Comparison of ENCODE assay signal across 8 mouse cellular contexts in genomic region chr17:29077786-29078509, GRCm38 (mm10). TPM values are rescaled to one million over a fixed set of nuclear protein-coding genes. Genes with fewer than 3 reads are reported as not detected.
DNase-seq lines count a peak whose midpoint lies in the region; ATAC-seq and TF ChIP-seq lines count a peak whose summit lies in the region.

No protein-coding gene starts in this region.

- 19% methylated on average over 14 of the region's 14 CpGs for WGBS in forebrain, embryonic 13.5 days
- WGBS in intestine, postnatal 0 days = 28% methylated on average over 14 of the region's 14 CpGs
- WGBS in liver, embryonic 15.5 days (ENCODE audit: insufficient replicate concordance) = 9% methylated on average over 14 of the region's 14 CpGs

- peaks cover 23% of the 10 kb centered on the region for H3K27me3 ChIP-seq in forebrain, embryonic 13.5 days
- no peaks in the 10 kb centered on the region for H3K27me3 ChIP-seq in intestine, postnatal 0 days (replicated peaks; ENCODE audit: control insufficient read depth, insufficient read depth, low read length)
- peaks cover 63% of the 10 kb centered on the region for H3K27me3 ChIP-seq in liver, embryonic 15.5 days

- peak overlapping the region; percentile 12 for H3K4me3 ChIP-seq in forebrain, embryonic 13.5 days
- peak overlapping the region; percentile 14; the same call in 1 of the 2 replicates for H3K4me3 ChIP-seq in intestine, postnatal 0 days (ENCODE audit: low read depth, low read length)
- peak overlapping the region; percentile 33 for H3K4me3 ChIP-seq in liver, embryonic 15.5 days (replicated peaks)

- no peak for TF ChIP-seq CTCF in intestine, postnatal 0 days (IDR thresholded peaks at IDR 0.05; ENCODE audit: low read depth)

- H3K4me1 ChIP-seq in forebrain, embryonic 13.5 days = peaks cover 39% of the 10 kb centered on the region
- H3K4me1 ChIP-seq in intestine, postnatal 0 days (replicated peaks; ENCODE audit: control insufficient read depth, insufficient read depth, low read length) = 0 out of 2 replicates have a peak, but pooled peaks cover 4% of the 10 kb centered on the region
- H3K4me1 ChIP-seq in liver, embryonic 15.5 days (replicated peaks) = peaks cover 30% of the 10 kb centered on the region

- H3K4me2 ChIP-seq in forebrain, embryonic 13.5 days = peak overlapping the region; percentile 53
- H3K4me2 ChIP-seq in intestine, postnatal 0 days (replicated peaks; ENCODE audit: low read depth) = peak overlapping the region; percentile 57
- peak overlapping the region; percentile 59 for H3K4me2 ChIP-seq in liver, embryonic 15.5 days

- DNase-seq in frontal cortex, postnatal 10 days (ENCODE audit: low spot score in 2 of 2) = peak; percentile 57 to 61
- no peak for DNase-seq in frontal cortex, postnatal 25 days (ENCODE audit: low spot score in 2 of 2)
- peak; percentile 80 for DNase-seq in ES-CJ7 (ENCODE audit: low read depth, low spot score)
- DNase-seq in retina, postnatal 7 days (ENCODE audit: low read depth, low spot score) = peak; percentile 23
- no peak for DNase-seq in urinary bladder, adult 18-20 months (ENCODE audit: low spot score in 2 of 2)

- no peaks in the 10 kb centered on the region for H3K36me3 ChIP-seq in forebrain, embryonic 13.5 days (ENCODE audit: poor library complexity, severe bottlenecking)
- H3K36me3 ChIP-seq in intestine, postnatal 0 days (ENCODE audit: control insufficient read depth, insufficient read depth) = no peaks in the 10 kb centered on the region
- no peaks in the 10 kb centered on the region for H3K36me3 ChIP-seq in liver, embryonic 15.5 days (replicated peaks)

- 0 out of 2 replicates have a peak overlapping the region, but pooled peaks have one; percentile 34 for H3K9ac ChIP-seq in forebrain, embryonic 13.5 days
- no peak overlapping the region for H3K9ac ChIP-seq in intestine, postnatal 0 days (ENCODE audit: low read depth, low read length)
- no peak overlapping the region for H3K9ac ChIP-seq in liver, embryonic 15.5 days

- ATAC-seq in forebrain, embryonic 13.5 days = 0 out of 2 replicates have a peak, but pooled peaks have one; percentile 45
- ATAC-seq in intestine, postnatal 0 days = no peak
- ATAC-seq in liver, embryonic 15.5 days (ENCODE audit: insufficient read depth) = no peak

- no peaks in the 10 kb centered on the region for H3K9me3 ChIP-seq in forebrain, embryonic 13.5 days (replicated peaks)
- H3K9me3 ChIP-seq in intestine, postnatal 0 days (ENCODE audit: control insufficient read depth) = no peaks in the 10 kb centered on the region
- H3K9me3 ChIP-seq in liver, embryonic 15.5 days (replicated peaks) = no peaks in the 10 kb centered on the region

- H3K27ac ChIP-seq in forebrain, embryonic 13.5 days = no peak overlapping the region
- H3K27ac ChIP-seq in intestine, postnatal 0 days (ENCODE audit: low read depth, low read length) = no peak overlapping the region
- H3K27ac ChIP-seq in liver, embryonic 15.5 days (replicated peaks) = no peak overlapping the region

RNA-seq across cellular contexts. Expression of gene Cdkn1a, which starts 12.8 kb away (rescaled TPM):
- polyA plus RNA-seq in forebrain, embryonic 13.5 days (2015; fragmentation: Nextera tagmentation; extraction: Ambion mirVana) = 29.3 and 38.6 TPM in 2 replicates
- 74.9 and 88.3 TPM in 2 replicates for polyA plus RNA-seq in intestine, postnatal 0 days (2015; fragmentation: Nextera tagmentation; extraction: Ambion mirVana)
- polyA plus RNA-seq in liver, embryonic 15.5 days (2015; fragmentation: Nextera tagmentation; extraction: Ambion mirVana) = 15.4 and 15.5 TPM in 2 replicates

RNA-seq across cellular contexts. Expression of gene Rab44, which starts 36.0 kb away (rescaled TPM):
- polyA plus RNA-seq in forebrain, embryonic 13.5 days (2015; fragmentation: Nextera tagmentation; extraction: Ambion mirVana) = 0.18 TPM in 1 of 2 replicates, not detected in the other
- 0.20 TPM in 2 replicates for polyA plus RNA-seq in intestine, postnatal 0 days (2015; fragmentation: Nextera tagmentation; extraction: Ambion mirVana)
- polyA plus RNA-seq in liver, embryonic 15.5 days (2015; fragmentation: Nextera tagmentation; extraction: Ambion mirVana) = 7.8 and 10.0 TPM in 2 replicates

RNA-seq across cellular contexts. Expression of gene Srsf3, which starts 45.5 kb away (rescaled TPM):
- polyA plus RNA-seq in forebrain, embryonic 13.5 days (2015; fragmentation: Nextera tagmentation; extraction: Ambion mirVana) = 751 and 753 TPM in 2 replicates
- 257 TPM in 2 replicates for polyA plus RNA-seq in intestine, postnatal 0 days (2015; fragmentation: Nextera tagmentation; extraction: Ambion mirVana)
- polyA plus RNA-seq in liver, embryonic 15.5 days (2015; fragmentation: Nextera tagmentation; extraction: Ambion mirVana) = 204 and 215 TPM in 2 replicates

Comparison
In these comparisons a context has a peak if more than half of its experiments do, and no peak if none do; other contexts are left out.
1. DNase-seq: peak in frontal cortex, postnatal 10 days (2 of 2), ES-CJ7 (single experiment) and retina, postnatal 7 days (single experiment); none in frontal cortex, postnatal 25 days (0 of 2) and urinary bladder, adult 18-20 months (0 of 2).
2. Peak in every context shown above with its lines, with median percentiles within 50 percentile points of each other: H3K4me2 ChIP-seq and H3K4me3 ChIP-seq.